Mouse (Mus musculus) layer of hippocampus, postnatal 36 days (tissue): ENCODE data around the gene Usp36. TPM values are rescaled to one million over a fixed set of nuclear protein-coding genes. Genes with fewer than 3 reads are reported as not detected.

Experiments used
- DNase-seq, 2 experiments: peaks; one replicate each; pipeline ENCODE4 v3.0.0; 2022
- total RNA-seq, 2 experiments: library from RNA; stranded (reverse); gene quantifications; 2 replicates each; pipeline ENCODE4 v1.2.3; 2021

Usp36 gene
- total RNA-seq, 2 experiments from 2014 or later: 22.5 to 25.5 TPM

DNA sequence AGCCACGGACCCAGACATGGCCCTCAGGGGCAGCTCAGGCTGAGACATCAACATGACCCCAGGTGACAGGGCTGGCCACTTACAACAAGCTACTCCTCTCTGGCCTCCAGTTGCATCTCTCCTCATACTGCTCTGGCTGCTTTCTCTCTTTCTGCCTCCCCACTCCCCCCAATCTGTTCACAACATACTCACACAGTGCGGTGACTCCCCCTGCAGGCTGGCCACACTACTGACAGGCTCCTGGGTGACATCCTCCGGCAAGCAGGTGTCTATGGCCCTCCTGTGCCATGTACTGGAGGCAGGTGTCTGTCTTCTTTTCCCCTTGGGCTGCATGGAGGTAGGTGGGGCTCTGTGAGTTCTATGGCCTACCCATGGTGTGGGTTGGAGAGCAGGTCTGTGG is 7.9 kb upstream of the Usp36 start:
- DNase-seq: no peak

DNA sequence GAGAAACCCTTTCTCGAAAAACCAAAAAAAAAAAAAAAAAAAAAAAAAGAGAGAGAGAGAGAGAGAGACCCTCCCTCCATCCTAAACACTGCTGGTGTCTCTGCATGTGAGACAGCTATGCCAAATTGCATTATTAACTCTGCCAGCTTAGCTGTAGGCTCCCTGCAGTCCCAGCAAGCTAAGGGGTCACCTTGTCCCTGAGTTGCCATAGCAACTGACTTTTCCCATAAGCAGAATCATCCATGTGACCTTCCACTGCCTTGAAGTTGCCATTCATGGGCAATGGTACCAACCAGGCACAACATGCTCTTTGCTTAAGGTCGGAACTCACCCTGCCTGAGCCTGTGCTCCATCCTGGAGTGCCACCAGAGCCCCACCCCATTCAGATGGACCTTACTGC is 5.0 kb upstream of the Usp36 start:
- DNase-seq: no peak

DNA sequence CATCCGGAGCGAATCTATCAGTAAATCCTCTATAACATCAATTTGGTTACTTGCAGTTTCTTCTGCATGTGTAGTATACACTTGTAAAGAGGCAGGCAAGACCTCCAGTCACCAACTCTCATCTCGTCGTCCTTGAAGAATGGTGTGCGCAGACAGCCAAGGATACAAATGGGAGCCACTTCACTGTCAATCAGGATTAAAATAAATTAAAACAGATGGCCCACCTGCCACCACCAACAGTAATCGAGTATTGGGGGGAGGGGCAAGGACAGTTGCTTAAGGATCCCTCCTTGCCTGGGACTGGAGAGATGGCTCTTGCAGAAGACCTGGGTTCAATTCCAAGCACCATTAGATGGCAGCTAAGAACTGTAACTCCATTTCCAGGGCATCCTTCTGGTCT is 2.6 kb upstream of the Usp36 start:
- DNase-seq: no peak

DNA sequence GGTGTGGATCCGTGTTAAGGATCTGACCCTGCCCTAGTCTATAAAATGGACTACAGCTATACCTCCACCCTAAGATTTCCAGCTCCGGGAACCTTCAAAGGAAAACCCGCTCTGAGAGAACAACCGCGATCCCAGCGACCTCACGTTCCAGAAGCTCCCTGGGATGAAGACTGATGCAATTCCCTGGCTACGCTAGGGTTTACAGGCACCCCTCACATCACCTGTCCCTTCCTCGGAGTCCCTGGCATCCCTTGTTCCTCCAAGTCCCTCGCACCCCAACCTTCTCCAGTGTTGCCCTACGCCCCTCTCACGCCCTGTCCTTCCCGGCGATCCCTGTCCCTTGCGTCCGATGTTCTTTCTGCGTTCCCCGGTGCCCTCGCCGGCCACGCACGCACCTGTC is 482 bp downstream of the Usp36 start:
- no peak for DNase-seq

DNA sequence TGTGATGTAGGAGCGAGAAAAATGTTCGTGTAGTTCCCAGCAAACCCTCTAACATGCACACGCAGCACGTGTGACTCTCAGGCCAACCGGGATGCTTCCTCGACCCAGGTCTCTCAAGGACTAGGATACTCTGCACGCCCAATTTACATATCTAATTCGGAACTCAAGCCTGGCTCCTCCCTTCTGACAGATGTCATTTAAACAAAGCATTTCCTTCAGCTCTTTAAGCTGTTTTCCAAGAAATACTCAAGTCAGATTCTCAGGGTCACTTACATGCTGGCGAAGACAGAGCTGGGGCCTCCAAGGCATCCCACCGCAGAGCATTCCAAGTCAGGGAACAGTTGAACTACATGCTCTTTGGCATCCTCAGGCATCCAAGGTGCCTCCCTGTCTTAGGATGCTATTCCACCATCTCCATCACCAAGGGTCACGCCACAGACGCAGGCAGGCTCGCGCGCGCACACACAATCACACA is 970 bp downstream of the Usp36 start:
- DNase-seq: no peak

DNA sequence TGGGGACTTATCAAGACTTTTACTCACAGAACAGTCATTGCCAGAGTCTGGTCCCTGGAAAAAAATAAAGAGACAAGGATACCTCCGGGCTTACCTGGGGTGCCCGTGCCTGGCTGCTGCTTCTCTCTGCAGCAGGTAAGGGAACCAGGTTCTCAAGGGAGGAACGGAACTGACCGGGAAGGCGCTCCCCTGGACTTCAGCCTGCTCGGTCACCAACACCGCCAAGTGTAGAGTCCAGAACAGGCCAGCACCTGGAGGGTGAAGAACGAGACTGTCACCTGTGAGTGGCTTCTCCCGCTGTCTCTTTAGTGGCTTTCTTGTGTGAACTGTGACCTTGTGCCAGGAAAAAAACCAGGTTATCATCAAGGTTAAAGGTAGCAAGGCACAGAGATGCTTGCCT is 2.5 kb downstream of the Usp36 start:
- DNase-seq: no peak

GRCm38 (mm10) chr11:118286434-118286833 is 3.6 kb downstream of the Usp36 start:
- no peak for DNase-seq

- DNase-seq: no peak
Observed at GRCm38 (mm10) chr11:118285791-118286190, 4.3 kb downstream of the Usp36 start.

- DNase-seq: no peak
Observed at GRCm38 (mm10) chr11:118280218-118280617, 9.8 kb downstream of the Usp36 start.

- no peak for DNase-seq
Observed at GRCm38 (mm10) chr11:118276328-118276727, 13.7 kb downstream of the Usp36 start.

GRCm38 (mm10) chr11:118275092-118275491 is 15.0 kb downstream of the Usp36 start:
- no peak for DNase-seq

DNA sequence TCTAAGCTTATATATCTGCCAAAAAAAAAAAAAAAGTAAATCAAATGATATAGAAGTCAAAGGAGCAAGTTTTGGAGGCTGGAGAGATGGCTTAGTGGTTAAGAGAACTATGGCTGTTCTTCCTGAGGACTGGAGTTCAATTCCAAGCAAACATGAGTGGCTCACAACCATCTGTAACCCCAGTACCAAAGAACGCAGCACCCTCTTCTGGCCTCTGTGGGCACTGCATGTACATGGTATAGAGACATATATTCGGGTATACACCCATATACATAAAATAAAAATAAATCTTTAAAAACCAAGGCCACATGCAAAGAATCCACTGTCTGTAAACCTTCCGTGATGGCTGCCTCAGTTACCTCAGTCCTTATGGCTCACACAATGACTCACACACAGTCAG is 20.2 kb downstream of the Usp36 start:
- no peak for DNase-seq

DNA sequence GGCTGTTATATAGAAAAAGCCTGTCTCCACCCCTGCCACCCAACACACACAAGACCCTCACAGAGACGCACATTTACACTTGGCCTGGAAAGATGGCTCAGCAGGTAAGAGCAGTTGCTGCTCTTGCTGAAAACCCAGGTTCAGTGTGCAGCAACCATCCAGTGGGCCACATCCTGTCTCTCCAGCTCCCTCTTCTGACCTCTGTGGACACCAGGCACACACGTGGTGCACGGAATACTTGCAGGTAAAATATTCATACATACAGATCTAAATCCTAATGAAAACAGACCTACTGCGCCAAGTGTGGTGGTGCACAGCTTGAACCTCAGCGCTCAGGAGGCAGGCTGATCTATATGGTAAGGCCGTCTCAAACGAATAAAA is 23.4 kb downstream of the Usp36 start:
- DNase-seq: no peak

DNA sequence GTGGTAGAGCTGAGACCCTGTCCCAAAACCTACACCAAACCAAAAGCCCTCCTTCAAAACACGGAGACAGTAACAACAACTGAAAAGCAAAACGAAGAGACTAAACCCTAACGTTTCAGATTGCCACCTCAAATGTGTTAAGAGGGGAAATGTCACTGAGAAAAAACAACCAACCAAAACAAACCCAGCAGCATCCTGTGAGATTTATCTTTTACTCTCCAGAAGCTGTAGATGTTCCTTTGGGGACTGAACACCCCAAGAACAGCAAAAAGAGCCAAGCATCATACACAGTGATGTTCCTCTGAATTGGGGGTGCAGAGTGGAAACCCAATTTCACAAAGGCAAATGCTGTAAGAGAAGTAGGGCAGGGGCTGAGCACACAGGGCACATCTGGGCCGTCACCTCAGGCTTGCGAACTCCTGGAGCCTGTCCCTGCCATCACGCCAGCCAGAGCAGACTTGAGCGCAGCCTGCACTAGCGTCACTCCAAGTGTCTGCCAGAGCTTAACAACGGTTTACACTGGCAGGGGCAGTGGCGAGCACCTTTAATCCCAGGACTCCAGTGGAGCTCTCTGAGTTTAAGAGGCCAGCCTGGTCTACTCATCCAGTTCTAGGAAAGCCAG is 23.9 kb downstream of the Usp36 start:
- DNase-seq: no peak

GRCm38 (mm10) chr11:118265621-118266020 is 24.4 kb downstream of the Usp36 start:
- no peak for DNase-seq

- peak; percentile 50 to 62 for DNase-seq
Observed at GRCm38 (mm10) chr11:118263146-118263545, 26.9 kb downstream of the Usp36 start.

- DNase-seq: no peak
Observed at GRCm38 (mm10) chr11:118260081-118260480, 30.0 kb downstream of the Usp36 start.

DNA sequence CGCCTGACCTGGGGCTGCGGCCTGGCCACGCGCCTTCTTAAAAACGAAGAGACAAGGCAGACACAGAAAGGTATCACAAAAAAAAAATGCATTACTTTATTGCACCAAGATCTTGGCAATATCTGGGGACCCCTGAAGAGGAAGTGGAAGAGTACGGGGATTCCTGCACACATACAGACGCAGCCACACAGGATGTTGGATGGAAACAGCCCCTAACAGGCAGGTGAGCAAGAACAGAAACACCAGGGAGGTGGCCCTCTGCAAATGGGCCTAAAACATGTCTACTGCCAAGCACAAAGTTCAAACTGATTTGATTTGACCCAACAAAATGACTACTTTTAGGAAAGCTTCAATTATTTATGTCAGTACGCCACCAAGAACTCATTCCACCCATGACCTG is 30.5 kb downstream of the Usp36 start:
- no peak for DNase-seq

DNA sequence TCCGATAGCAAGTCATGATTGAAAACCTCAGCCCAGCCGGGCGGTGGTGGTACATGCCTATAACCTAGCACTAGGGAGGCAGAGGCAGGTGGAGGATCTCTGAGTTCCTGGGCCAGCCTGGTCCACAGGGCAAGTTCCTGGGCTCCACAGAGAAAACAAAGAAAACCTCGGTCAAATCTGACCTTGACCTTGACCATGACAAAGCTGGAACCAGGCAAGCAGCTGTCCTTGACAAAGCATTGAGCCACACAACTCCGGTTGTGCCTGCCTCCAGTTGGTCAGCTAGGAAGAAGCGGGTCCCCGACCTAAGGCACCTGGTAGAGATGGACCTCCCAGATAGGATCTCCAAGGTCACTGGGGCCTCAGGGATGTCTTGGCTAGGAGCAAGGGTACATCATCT is 33.7 kb downstream of the Usp36 start:
- DNase-seq: no peak

DNA sequence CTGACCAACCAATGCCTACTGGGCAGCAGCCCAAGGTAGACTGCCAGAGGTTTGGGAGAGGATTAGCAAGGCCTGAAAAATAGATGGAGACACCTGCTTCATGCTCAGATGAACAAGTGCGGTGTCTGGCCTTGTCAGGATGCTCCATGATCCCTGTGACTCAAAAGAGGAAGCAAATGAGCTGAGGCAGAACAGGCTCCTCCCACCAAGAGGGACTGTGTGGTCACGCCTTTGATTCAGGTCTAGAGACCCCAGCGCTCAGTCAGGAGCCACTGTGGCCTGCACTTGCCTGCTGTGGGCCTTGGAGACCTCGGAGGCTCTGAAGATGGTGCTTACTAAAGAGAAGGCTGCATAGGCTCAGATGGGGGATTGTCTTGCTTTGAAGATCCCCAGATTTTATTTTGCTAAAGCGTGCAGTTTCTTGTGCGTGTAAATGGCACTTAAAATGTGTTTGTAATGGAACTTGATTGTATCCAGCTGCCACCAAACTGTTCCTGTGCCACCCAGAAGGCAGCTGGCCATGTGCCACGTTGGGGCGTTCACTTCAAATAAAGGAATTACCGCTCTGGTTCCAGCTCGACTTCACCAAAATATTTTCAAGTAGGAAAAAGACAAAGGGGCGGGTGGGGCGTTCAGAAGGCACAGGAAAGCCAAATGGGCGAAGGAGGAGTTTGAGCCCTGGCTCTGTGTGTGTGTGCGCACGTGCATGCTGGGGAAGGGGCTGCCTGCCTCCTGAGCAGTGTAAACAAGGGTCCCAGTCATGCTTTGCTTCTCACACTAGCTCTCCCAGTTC is 35.7 kb downstream of the Usp36 start:
- peak; percentile 55 to 66 for DNase-seq

DNA sequence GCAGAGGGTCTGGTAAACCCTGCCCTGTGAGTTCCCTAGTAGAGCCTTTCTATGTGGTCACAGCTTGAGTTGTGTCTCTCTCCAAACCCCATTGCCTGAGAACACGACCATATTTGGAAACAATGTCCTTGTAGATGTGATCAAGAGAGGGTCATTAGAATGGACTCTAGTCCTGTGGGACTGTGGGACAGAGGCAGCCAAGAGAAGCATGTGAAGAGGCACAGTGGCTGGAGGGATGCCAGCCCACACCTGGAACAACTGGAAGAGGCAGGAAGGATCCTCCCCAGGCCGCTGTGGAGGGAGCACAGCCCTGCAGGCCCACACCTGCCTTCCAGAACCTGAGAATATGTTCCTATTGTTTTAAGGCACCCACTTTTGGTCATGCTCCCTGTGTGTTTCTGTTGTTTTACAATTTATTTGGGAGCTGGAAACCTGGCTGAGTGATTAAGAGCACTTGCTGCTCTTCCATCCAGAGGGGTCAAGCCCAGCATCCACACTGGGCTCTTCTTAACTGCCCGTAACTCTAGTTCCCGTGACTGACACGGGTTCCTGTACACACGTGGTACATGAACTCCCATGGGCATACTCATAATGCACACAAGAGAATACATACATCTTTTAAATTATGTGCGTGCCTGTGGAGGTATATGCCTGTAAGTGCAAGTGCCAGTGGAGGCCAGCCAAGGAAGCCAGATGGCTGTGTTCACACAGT is 36.4 kb downstream of the Usp36 start:
- DNase-seq: no peak

DNA sequence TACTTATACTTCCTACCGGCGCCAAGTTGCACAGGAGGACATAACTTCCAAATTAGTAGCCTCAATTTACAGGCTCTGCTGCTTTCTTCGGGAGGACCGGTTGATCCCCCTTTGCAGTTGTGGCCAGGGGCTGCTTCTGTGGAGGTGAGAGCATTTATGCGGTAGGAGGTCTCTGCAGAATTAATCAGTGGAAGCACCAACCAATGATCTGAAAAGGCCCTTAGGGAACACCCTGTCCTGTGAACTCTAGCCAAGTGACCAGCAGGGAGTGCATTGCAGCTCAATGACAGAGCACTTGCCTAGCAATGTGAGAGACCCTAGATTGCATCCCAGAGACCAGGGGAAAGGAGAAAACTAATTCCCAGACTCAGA is 41.0 kb downstream of the Usp36 start:
- no peak for DNase-seq

DNA sequence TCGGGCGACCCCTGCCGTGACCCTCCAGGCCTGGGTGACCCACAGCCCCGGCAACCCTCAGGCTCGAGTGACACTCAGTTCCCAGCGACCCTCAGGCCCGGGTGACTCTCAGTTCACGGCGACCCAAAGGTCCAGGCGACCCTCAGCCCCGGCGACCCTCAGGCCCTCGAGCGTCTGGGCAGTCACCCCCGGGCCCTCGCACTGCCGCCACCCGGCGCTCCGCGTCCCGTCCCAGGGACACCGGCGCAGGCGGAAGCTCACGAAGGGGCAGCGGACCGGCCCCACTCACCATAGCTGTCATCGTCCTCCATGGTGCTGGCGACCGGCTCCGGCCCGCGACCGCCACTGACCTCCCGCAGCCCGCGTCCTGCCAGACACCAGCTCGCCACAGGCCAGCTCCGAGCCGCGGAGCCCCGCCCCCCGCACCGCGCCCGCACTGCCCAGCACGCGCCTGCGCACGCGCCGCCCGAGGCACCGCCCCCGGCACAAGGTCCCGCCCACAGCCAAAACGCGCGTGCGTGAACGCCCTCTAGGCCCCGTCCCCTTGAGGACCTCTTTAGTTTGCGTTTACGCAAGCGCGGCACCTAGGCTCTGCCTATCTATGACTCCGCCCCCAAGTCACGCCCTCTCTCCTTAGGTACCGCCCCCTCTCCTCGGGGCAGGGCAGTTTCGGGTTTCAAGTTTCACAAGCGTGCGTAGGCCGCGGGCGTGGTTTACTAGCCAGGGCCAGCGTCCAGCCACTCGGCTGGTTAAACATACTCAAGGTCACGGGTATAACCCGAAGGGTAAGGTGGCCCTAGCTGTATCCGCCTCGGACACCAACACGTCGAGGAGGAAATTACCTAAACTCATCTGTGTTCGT is 41.7 kb downstream of the Usp36 start, which contains the start of gene Cyth1:
Gene Cyth1, minus strand, starts transcription at position 443 of the 862 bp plus-strand sequence.
- DNase-seq: peak; percentile 98 to 99
